Mouse (Mus musculus) neural tube, embryonic 12.5 days (tissue): ENCODE data around the gene Sept3. TPM values are rescaled to one million over a fixed set of nuclear protein-coding genes. Genes with fewer than 3 reads are reported as not detected.
A peak's percentile ranks its signal among the peaks of the same experiment; 100 is the strongest.

Experiments
- ATAC-seq: fragments of 200-750 bp; cut with Nextera tagmentation; 2 replicates; pipeline ENCODE4 v1.8.0; 2017; ENCODE audit warnings: low read depth, mild to moderate bottlenecking, moderate TSS enrichment, moderate library complexity; ENCODE audit not compliant: low FRiP score
- H3K27ac ChIP-seq: fragments of 300-500 bp; sonication (generic); 2 replicates; pipeline ENCODE4 v1.5.1; 2016
- H3K27me3 ChIP-seq: fragments of 300-500 bp; sonication (generic); replicated peaks from 2 replicates; pipeline ENCODE4 v1.6.1; 2016; ENCODE audit warnings: mild to moderate bottlenecking
- H3K36me3 ChIP-seq: fragments of 300-500 bp; sonication (generic); 2 replicates; pipeline ENCODE4 v1.6.1; 2016; ENCODE audit warnings: mild to moderate bottlenecking
- H3K4me1 ChIP-seq: fragments of 300-500 bp; sonication (generic); 2 replicates; pipeline ENCODE4 v1.6.1; 2016
- H3K4me2 ChIP-seq: fragments of 300-500 bp; sonication (generic); replicated peaks from 2 replicates; pipeline ENCODE4 v1.6.1; 2016; ENCODE audit warnings: mild to moderate bottlenecking
- H3K4me3 ChIP-seq: fragments of 300-500 bp; sonication (generic); 2 replicates; pipeline ENCODE4 v1.5.1; 2016
- H3K9ac ChIP-seq: fragments of 300-500 bp; sonication (generic); 2 replicates; pipeline ENCODE4 v1.6.1; 2016; ENCODE audit warnings: mild to moderate bottlenecking
- H3K9me3 ChIP-seq: fragments of 300-500 bp; sonication (generic); 2 replicates; pipeline ENCODE4 v1.6.1; 2016; ENCODE audit warnings: mild to moderate bottlenecking
- WGBS: fragments of 180-500 bp; shearing (Covaris S2); methylation state at CpG from one replicate; pipeline ENCODE4 v1.1.7; 2016; 5-methylcytosine and 5-hydroxymethylcytosine counted together
- polyA plus RNA-seq: library from polyadenylated mRNA; unstranded; fragments of >200 nt; fragmentation: Nextera tagmentation; extraction: Ambion mirVana; gene quantifications from 2 replicates; pipeline ENCODE4 v1.2.1, GENCODE M21; 2016

Sept3 gene
- polyA plus RNA-seq: 235 and 268 TPM in 2 replicates

DNA sequence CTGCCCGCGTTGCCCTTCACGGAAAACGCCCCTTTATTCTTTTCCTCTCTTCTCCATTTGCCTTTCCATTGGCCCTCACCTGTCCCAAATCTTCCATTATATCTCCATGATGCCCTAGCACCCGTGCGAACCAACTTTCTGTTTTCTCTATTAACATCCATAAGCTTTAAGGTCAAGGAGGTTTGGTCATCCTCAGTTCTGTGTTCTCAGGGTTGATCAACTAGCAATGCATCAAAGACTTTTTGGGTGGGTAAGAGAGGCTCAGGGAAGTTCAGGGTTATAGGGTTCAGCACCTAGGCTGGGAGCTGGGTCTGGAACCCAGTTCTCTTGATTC is at the start of gene Sept3:
Gene Sept3 (plus strand): TSS at position 301 of the 334 bp plus-strand sequence.
- 30% methylated on average over 6 of the region's 6 CpGs for WGBS
- peaks cover 21% of the 10 kb centered on the region for H3K27me3 ChIP-seq
- ATAC-seq: peak; percentile 3; the same call in 1 of the 2 replicates
- peak within 1 kb of the TSS; percentile 76 for H3K4me2 ChIP-seq
- H3K36me3 ChIP-seq: peaks cover 15% of the 10 kb centered on the region
- peak within 1 kb of the TSS; percentile 94 for H3K27ac ChIP-seq
- peaks cover 38% of the 10 kb centered on the region for H3K4me1 ChIP-seq
- peak within 1 kb of the TSS; percentile 92 for H3K9ac ChIP-seq
- peak within 1 kb of the TSS; percentile 76 for H3K4me3 ChIP-seq
- no peaks in the 10 kb centered on the region for H3K9me3 ChIP-seq

DNA sequence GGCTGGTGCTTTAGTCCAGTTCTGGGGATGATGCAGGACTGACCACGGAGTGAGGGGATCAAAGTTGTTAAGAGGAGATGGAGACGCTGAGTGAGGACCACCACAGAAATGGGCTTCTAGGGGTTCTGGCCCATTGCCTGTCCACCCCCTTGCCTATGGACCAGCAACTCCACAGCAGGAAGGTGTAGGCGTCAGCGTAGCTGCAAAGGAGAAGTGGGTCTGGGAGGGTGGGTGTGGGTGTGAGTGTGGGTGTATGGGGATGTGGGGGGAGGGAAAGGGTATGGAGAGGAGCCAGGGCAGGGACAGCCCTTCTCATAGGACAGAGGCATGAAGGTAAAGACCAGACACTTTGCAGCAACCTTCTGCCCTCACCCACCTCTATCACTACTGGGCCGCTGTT is 48.9 kb upstream of the Sept3 start:
- Histone ChIP-seq H3K9ac (no peak overlapping the region), H3K27me3 (peaks cover 25% of the 10 kb centered on the region; the same call in 1 of the 2 replicates), H3K4me3 (no peak overlapping the region), H3K36me3 (no peaks in the 10 kb centered on the region), H3K27ac (no peak overlapping the region), H3K9me3 (no peaks in the 10 kb centered on the region), H3K4me1 (peaks cover 17% of the 10 kb centered on the region), H3K4me2 (no peak overlapping the region)
- ATAC-seq: no peak
- 91% methylated on average over 5 of the region's 5 CpGs for WGBS

DNA sequence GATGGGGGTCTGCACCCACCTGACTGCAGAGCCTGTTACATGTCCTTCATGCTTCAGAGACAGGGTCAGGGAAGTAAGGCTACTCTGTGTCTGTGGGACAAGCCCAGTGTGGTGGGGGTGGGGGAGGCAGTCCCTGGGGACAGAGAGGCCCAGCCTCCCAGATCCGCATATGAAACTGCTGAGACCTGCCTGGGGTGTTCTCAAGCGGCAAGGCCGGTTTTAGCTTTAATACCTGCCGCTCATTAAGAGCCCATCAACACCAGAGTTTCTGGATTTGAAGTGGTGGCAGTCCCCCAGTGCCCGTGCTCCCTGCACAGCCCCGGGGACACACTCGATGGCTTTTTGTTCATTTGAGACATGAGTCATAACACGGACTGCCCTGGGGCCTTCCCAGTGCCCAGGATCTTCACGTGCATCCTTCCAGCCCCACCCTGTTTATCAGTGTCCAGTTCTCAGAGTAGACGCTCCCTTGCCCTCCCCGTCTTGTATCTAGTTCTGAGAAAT is 45.1 kb upstream of the Sept3 start:
- no peak overlapping the region for H3K27ac ChIP-seq
- no peak for ATAC-seq
- 45% methylated on average over 11 of the region's 11 CpGs for WGBS
- H3K9me3 ChIP-seq: no peaks in the 10 kb centered on the region
- H3K4me1 ChIP-seq: peaks cover 4% of the 10 kb centered on the region; the same call in 1 of the 2 replicates
- no peak overlapping the region for H3K9ac ChIP-seq
- peaks cover 12% of the 10 kb centered on the region; the same call in 1 of the 2 replicates for H3K27me3 ChIP-seq
- no peak overlapping the region for H3K4me2 ChIP-seq
- H3K4me3 ChIP-seq: no peak overlapping the region
- no peaks in the 10 kb centered on the region for H3K36me3 ChIP-seq

DNA sequence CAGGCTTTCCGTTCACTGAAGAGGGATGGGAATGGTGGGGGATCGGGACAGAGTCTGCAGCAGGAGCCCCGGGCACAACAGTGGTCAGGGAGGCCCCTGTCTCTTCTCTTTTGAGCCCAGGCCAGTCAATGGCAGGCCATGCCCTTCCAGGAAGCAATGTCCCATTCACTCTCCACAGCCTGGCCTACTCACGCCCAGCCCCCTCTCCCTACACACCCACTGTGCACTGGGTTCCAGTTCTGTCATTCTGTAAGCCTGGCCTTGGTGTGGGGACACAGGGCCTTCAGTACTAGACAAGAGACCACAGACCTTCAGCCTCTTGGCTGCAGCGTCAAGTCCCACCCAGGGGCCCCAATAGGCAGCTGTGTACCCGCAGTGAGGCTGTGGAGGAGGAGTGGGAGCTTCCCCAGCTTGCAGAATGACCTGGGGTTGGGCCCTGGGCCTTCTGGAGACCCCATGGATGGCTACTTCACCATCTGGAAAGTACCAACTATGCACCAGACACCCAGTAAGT is 44.5 kb upstream of the Sept3 start:
- Histone ChIP-seq H3K4me1 (0 out of 2 replicates have a peak, but pooled peaks cover 3% of the 10 kb centered on the region), H3K9me3 (no peaks in the 10 kb centered on the region)
- 74% methylated on average over 6 of the region's 6 CpGs for WGBS

DNA sequence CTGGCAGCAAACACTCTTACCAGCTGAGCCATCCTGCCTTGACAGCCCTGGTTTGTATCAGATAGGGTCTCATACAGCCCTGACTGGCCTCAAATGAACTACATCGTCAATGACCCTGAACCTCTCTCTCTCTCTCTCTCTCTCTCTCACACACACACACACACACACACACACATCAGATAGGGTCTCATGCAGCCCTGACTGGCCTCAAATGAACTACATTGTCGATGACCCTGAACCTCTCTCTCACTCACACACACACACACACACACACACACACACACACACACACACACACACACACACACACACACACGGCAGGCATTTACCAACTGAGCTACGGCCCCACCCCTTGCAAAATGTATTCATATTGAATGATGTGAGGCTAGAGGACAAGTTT is 43.6 kb upstream of the Sept3 start:
- 0 out of 2 replicates have a peak, but pooled peaks cover 3% of the 10 kb centered on the region for H3K4me1 ChIP-seq
- H3K9ac ChIP-seq: no peak overlapping the region
- 86% methylated on average over 4 of the region's 4 CpGs for WGBS
- H3K27me3 ChIP-seq: no peaks in the 10 kb centered on the region
- H3K4me2 ChIP-seq: no peak overlapping the region
- no peak overlapping the region for H3K27ac ChIP-seq
- H3K36me3 ChIP-seq: no peaks in the 10 kb centered on the region
- no peaks in the 10 kb centered on the region for H3K9me3 ChIP-seq
- no peak for ATAC-seq
- no peak overlapping the region for H3K4me3 ChIP-seq

More for the DNA sequence above, 44.5 kb upstream of the Sept3 start:
- no peak for ATAC-seq
- Histone ChIP-seq H3K27ac (no peak overlapping the region), H3K4me3 (no peak overlapping the region), H3K9ac (no peak overlapping the region), H3K27me3 (peaks cover 7% of the 10 kb centered on the region; the same call in 1 of the 2 replicates), H3K4me2 (no peak overlapping the region), H3K36me3 (no peaks in the 10 kb centered on the region)

DNA sequence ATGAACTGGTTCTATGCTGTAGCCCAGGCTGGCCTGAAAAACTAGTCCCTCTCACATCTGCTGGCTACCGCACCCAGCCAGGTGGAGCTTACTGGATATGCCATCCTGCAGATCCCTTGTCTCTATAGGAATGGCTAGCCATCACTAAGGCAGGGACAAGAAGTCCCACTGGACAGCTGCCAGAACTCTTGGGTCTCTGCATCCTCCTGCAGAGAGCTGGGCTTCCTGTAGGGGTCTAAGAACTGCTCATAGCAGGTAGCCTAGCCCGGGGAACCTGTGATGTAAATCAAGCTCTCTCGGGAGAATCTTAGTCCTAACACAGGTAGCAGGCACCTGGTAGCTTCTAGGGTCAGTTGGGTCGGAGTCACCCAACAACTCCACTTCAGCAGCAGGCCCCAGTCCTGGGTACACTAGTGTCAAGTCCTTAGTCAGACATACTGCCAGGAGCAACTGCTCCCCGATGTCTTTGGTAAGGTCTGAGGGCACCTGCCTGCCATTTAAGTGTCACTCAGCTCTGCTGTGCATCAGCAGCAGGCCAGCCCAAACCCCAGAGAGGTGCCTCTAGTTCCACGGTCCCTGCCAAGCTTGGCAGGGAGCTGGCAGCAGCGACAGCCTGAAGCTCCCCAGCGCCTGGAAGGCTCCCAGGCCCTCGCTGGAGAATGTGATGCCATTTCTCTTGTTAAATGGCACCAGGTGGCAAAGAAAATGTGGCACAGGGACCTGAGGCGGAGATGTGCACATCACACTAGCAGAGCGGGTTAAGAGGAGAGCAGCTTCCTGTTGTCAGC is 42.9 kb upstream of the Sept3 start:
- no peaks in the 10 kb centered on the region for H3K27me3 ChIP-seq
- H3K9me3 ChIP-seq: no peaks in the 10 kb centered on the region
- no peak overlapping the region for H3K4me2 ChIP-seq
- H3K9ac ChIP-seq: 0 out of 2 replicates have a peak overlapping the region, but pooled peaks have one; percentile 13
- 0 out of 2 replicates have a peak, but pooled peaks cover 3% of the 10 kb centered on the region for H3K4me1 ChIP-seq
- no peak for ATAC-seq
- no peak overlapping the region for H3K4me3 ChIP-seq
- no peak overlapping the region for H3K27ac ChIP-seq
- WGBS: 78% methylated on average over 11 of the region's 11 CpGs
- no peaks in the 10 kb centered on the region for H3K36me3 ChIP-seq

DNA sequence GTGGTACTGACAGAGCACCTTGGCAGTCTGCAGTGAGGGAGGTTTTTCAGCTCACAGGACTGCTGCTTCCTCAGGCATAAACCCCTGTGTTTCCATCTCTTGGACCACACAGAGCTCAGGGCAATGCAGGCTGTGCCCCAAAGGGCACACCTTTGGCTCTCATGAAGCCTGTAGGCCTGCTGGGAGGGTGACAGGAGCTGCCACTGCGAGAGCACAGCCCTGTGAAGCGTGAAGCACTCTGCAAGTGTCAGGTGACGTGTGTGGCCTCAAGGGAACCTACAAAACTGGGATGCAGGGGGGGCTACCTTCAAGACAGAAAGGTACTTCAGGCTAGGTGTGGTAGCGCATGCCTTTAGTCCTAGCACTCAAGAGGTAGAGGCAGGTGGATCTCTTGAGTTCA is 42.0 kb upstream of the Sept3 start:
- Histone ChIP-seq H3K27ac (no peak overlapping the region), H3K4me1 (0 out of 2 replicates have a peak, but pooled peaks cover 3% of the 10 kb centered on the region), H3K36me3 (no peaks in the 10 kb centered on the region), H3K9me3 (no peaks in the 10 kb centered on the region), H3K9ac (no peak overlapping the region), H3K4me2 (no peak overlapping the region), H3K27me3 (no peaks in the 10 kb centered on the region), H3K4me3 (no peak overlapping the region)
- WGBS: 76% methylated on average over 4 of the region's 4 CpGs
- no peak for ATAC-seq

DNA sequence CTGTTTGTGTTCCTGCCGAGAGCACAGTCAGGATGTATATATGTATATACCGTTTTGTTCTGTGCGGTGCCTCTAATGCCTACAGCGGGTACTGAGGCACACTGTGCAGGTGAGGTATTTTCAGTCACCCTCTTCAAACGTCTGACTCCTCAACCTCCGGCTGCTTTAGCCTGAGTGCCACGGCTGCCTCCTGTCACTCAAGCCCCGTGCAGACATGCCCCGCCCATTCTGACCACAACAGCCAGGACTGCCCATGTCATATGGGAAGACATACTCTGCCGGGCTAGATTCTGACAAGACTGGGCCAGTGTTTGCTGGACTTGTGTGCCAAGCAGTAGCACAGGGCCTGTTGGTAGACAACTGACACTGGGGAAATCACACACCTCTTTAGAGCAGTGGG is 39.0 kb upstream of the Sept3 start:
- Histone ChIP-seq H3K4me3 (no peak overlapping the region), H3K27me3 (no peaks in the 10 kb centered on the region), H3K4me2 (no peak overlapping the region), H3K4me1 (no peaks in the 10 kb centered on the region), H3K36me3 (peaks cover 8% of the 10 kb centered on the region; the same call in 1 of the 2 replicates), H3K9ac (no peak overlapping the region), H3K9me3 (no peaks in the 10 kb centered on the region), H3K27ac (no peak overlapping the region)
- no peak for ATAC-seq
- 78% methylated on average over 10 of the region's 10 CpGs for WGBS

DNA sequence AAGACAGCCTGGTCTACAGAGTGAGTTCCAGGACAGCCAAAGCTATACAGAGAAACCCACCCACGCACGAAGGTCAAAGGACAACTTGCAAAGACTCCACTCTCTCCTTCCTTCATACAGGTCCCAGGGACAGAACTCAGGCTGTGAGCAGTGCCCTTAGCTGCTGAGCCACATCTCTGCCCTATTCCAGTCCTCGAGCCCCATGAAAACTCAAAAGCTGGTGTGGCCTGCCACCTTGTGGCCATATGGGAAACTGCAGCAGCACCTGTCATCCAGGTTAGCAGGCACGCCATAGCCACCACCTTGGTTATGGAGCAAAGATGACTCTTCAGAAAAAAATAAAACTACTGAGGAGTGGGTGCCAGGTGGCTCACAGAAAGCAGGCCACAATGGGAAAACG is 38.1 kb upstream of the Sept3 start:
- Histone ChIP-seq H3K4me2 (no peak overlapping the region), H3K36me3 (peaks cover 8% of the 10 kb centered on the region; the same call in 1 of the 2 replicates), H3K27me3 (no peaks in the 10 kb centered on the region), H3K4me3 (no peak overlapping the region), H3K9ac (no peak overlapping the region), H3K27ac (no peak overlapping the region), H3K9me3 (no peaks in the 10 kb centered on the region), H3K4me1 (no peaks in the 10 kb centered on the region)
- WGBS: 22% methylated on average over 5 of the region's 5 CpGs
- peak; percentile 58; the same call in 1 of the 2 replicates for ATAC-seq

DNA sequence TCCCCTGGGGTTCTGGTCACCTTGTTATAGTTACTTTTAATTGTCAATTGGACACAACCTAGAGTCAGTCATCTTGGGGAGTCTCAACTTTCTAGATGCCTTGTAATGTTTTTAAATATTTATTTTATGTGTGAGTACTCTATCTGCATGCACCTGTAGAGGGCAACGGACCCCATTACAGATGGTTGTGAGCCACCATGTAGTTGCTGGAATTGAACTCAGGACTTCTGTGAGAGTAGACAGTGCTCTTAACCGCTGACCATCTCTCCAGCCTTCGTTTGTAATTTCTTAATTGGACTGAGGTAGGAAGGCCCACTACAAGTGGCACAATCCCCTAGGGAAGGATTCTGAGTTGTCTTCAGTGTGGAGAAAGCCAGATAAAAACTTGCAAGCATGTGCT is 31.4 kb upstream of the Sept3 start:
- no peaks in the 10 kb centered on the region for H3K27me3 ChIP-seq
- WGBS: 84% methylated on average over 3 of the region's 3 CpGs
- peak overlapping the region; percentile 60 for H3K9ac ChIP-seq
- H3K4me3 ChIP-seq: peak overlapping the region; percentile 65
- no peak overlapping the region for H3K27ac ChIP-seq
- no peaks in the 10 kb centered on the region for H3K4me1 ChIP-seq
- H3K36me3 ChIP-seq: peaks cover 2% of the 10 kb centered on the region; the same call in 1 of the 2 replicates
- no peak for ATAC-seq
- no peaks in the 10 kb centered on the region for H3K9me3 ChIP-seq
- H3K4me2 ChIP-seq: peak overlapping the region; percentile 89

DNA sequence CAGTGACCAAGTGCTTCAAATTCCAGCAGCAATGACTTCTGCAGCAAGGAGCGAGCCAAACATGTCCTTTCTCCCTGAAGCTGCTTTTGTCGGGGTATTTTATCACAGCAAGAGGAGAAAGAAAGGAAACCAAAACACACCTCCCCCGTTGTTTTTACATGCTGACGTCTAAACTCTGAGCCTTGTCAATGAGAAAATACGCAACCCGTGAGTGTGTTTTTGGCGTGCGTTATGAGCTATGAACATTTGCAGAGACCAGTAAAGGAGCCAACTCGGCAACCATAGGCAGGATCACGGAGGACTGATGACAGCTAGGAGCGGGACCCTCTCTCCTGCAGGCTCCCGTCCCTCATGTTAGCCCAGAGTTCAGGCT is 31.0 kb upstream of the Sept3 start:
- Histone ChIP-seq H3K4me1 (no peaks in the 10 kb centered on the region), H3K27ac (no peak overlapping the region), H3K4me2 (peak overlapping the region; percentile 89), H3K4me3 (peak overlapping the region; percentile 65), H3K27me3 (no peaks in the 10 kb centered on the region), H3K9me3 (no peaks in the 10 kb centered on the region), H3K9ac (peak overlapping the region; percentile 60), H3K36me3 (0 out of 2 replicates have a peak, but pooled peaks cover 2% of the 10 kb centered on the region)
- WGBS: 9% methylated on average over 12 of the region's 12 CpGs
- no peak; the same call in 1 of the 2 replicates for ATAC-seq

DNA sequence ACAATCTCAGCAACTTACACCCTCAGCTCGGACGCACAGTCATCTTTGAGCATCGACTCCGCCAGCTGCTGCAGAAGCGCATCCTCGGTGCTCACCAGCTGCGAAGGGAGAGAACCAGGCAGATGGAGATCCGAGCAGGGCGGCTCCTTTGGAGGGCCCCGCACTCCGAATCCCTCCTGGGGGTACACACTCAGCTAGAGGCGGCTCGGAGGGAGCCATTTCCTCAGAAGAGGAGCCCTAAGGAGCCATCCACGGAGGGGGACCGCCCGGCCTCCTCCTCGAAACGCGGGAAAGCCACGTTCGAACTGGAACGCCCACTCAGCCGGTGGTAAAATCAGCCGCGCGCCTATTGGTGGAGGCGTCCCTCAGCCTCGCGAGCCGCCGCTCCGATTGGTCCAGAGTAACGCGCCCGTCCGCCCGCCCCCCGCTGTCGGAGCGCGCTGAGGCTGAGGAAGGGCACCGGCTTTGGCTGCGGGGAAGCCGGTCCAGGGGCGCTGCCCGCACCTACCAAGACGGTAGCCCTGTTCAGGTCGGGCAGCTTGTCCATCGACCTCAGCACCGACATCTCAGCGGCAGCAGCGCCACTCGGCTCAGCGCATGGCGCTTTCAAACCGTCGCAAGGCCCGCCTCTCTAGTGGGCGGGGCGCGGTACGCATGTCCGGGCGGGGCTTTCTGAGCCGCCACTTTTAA is 30.4 kb upstream of the Sept3 start, which contains the start of gene Cenpm:
Gene Cenpm (minus strand): TSS at position 634 of the 690 bp plus-strand sequence.
- peak within 1 kb of the TSS; percentile 60 for H3K9ac ChIP-seq
- no peaks in the 10 kb centered on the region for H3K4me1 ChIP-seq
- ATAC-seq: peak; percentile 96

More for the DNA sequence above, 30.4 kb upstream of the Sept3 start, which contains the start of gene Cenpm:
- peak within 1 kb of the TSS; percentile 89 for H3K4me2 ChIP-seq
- H3K9me3 ChIP-seq: no peaks in the 10 kb centered on the region
- no peaks in the 10 kb centered on the region for H3K27me3 ChIP-seq
- under 1% methylated on average over 65 of the region's 65 CpGs for whole genome bisulfite sequencing
- H3K4me3 ChIP-seq: peak within 1 kb of the TSS; percentile 65
- no peak within 1 kb of the TSS; the same call in 1 of the 2 replicates for H3K27ac ChIP-seq
- no peaks in the 10 kb centered on the region for H3K36me3 ChIP-seq
